Mouse (Mus musculus) embryonic facial prominence, embryonic 15.5 days (tissue): ENCODE data around the gene Olfr412. TPM values are rescaled to one million over a fixed set of nuclear protein-coding genes. Genes with fewer than 3 reads are reported as not detected.

Source experiments
- ATAC-seq: fragments of 200-750 bp; cut with Nextera tagmentation; 2 replicates; pipeline ENCODE4 v1.8.0; 2017; ENCODE audit warnings: low read depth, moderate TSS enrichment; ENCODE audit not compliant: insufficient number of reproducible peaks, low FRiP score, low TSS enrichment
- H3K27ac ChIP-seq: fragments of 300-500 bp; sonication (generic); replicated peaks from 2 replicates; pipeline ENCODE4 v1.5.1; 2015; ENCODE audit warnings: mild to moderate bottlenecking, inconsistent platforms
- H3K27me3 ChIP-seq: fragments of 300-500 bp; sonication (generic); 2 replicates; pipeline ENCODE4 v1.6.1; 2015; ENCODE audit warnings: inconsistent platforms
- H3K36me3 ChIP-seq: fragments of 300-500 bp; sonication (generic); 2 replicates; pipeline ENCODE4 v1.6.1; 2015; ENCODE audit warnings: mild to moderate bottlenecking, inconsistent platforms
- H3K4me1 ChIP-seq: fragments of 300-500 bp; sonication (generic); 2 replicates; pipeline ENCODE4 v1.6.1; 2015; ENCODE audit warnings: inconsistent platforms
- H3K4me2 ChIP-seq: fragments of 300-500 bp; sonication (generic); replicated peaks from 2 replicates; pipeline ENCODE4 v1.6.1; 2015; ENCODE audit warnings: mild to moderate bottlenecking, inconsistent platforms
- H3K4me3 ChIP-seq: fragments of 300-500 bp; sonication (generic); replicated peaks from 2 replicates; pipeline ENCODE4 v1.5.1; 2015; ENCODE audit warnings: mild to moderate bottlenecking, inconsistent platforms
- H3K9ac ChIP-seq: fragments of 300-500 bp; sonication (generic); 2 replicates; pipeline ENCODE4 v1.6.1; 2015; ENCODE audit warnings: inconsistent platforms
- H3K9me3 ChIP-seq: fragments of 300-500 bp; sonication (generic); replicated peaks from 2 replicates; pipeline ENCODE4 v1.6.1; 2016; ENCODE audit warnings: inconsistent platforms
- WGBS: fragments of 180-500 bp; shearing (Covaris S2); methylation state at CpG from one replicate; pipeline ENCODE4 v1.1.7; 2015; 5-methylcytosine and 5-hydroxymethylcytosine counted together
- polyA plus RNA-seq: library from polyadenylated mRNA; unstranded; fragments of >200 nt; fragmentation: Nextera tagmentation; extraction: Ambion mirVana; gene quantifications from 2 replicates; pipeline ENCODE4 v1.2.1, GENCODE M21; 2015

Olfr412 gene
- polyA plus RNA-seq, 1 experiment from 2014 or later = not detected

DNA sequence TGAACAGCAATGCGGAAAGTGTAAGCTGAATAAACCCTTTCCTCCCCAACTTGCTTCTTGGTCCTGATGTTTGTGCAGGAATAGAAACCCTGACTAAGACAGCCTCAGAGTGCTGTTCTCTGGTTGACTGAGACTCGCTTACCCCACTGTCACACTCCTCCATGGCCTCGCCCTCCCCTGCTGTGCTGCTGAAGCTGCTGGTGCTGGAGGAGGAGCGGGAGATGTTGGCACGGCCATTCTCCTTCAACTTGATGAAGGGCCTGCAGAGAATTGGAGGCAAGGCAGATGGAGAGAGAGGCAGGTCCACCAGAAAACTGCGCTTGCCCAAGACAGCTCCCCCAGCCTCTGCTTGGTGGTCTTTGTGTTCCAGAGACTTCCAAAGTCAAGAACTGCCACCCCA lies 31.0 kb downstream of the Olfr412 start:
- no peak overlapping the region for H3K9ac ChIP-seq
- WGBS = 77% methylated on average over 6 of the region's 6 CpGs
- H3K27ac ChIP-seq = no peak overlapping the region
- H3K36me3 ChIP-seq = no peaks in the 10 kb centered on the region
- no peaks in the 10 kb centered on the region for H3K27me3 ChIP-seq
- H3K4me2 ChIP-seq = no peak overlapping the region
- H3K9me3 ChIP-seq = no peaks in the 10 kb centered on the region
- no peak overlapping the region for H3K4me3 ChIP-seq
- no peaks in the 10 kb centered on the region for H3K4me1 ChIP-seq
- no peak for ATAC-seq

DNA sequence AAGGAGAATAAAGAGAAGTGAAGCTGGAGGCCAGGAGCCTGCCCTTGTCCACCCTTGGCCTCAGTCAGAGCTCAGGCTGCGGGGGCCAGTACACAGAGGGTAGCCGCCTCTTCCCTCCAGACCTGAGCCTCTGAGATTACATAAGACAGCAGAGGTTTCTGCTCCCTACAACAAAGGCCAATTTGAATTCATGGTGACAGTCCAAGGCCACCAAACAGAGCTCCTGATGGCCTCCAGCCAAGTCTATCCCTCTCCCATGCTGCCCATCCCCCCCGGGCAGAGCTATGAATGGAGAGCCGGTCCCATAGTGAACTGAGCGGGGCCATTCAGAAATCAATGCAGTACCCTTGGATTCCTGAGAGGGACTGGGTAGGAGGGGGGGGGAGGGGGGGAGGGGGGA lies 31.6 kb downstream of the Olfr412 start:
- Histone ChIP-seq H3K4me1 (no peaks in the 10 kb centered on the region), H3K27me3 (no peaks in the 10 kb centered on the region), H3K4me2 (no peak overlapping the region), H3K36me3 (no peaks in the 10 kb centered on the region), H3K9me3 (no peaks in the 10 kb centered on the region), H3K27ac (no peak overlapping the region), H3K9ac (no peak overlapping the region), H3K4me3 (no peak overlapping the region)
- ATAC-seq = 0 out of 2 replicates have a peak, but pooled peaks have one; percentile 25
- WGBS = 79% methylated on average over 5 of the region's 5 CpGs

GRCm38 (mm10) chr11:74395583-74395982 lies 33.7 kb downstream of the Olfr412 start:
- 78% methylated on average over 18 of the region's 18 CpGs for WGBS
- Histone ChIP-seq H3K4me2 (no peak overlapping the region), H3K9ac (no peak overlapping the region), H3K9me3 (no peaks in the 10 kb centered on the region), H3K36me3 (no peaks in the 10 kb centered on the region), H3K4me3 (no peak overlapping the region), H3K27ac (no peak overlapping the region), H3K4me1 (no peaks in the 10 kb centered on the region), H3K27me3 (no peaks in the 10 kb centered on the region)
- ATAC-seq = no peak

- no peak overlapping the region for H3K4me2 ChIP-seq
- 37% methylated on average over 2 of the region's 2 CpGs for WGBS
- H3K4me3 ChIP-seq = no peak overlapping the region
- no peak overlapping the region for H3K27ac ChIP-seq
- no peaks in the 10 kb centered on the region for H3K36me3 ChIP-seq
- H3K4me1 ChIP-seq = no peaks in the 10 kb centered on the region
- no peaks in the 10 kb centered on the region for H3K27me3 ChIP-seq
- ATAC-seq = no peak
- H3K9me3 ChIP-seq = no peaks in the 10 kb centered on the region
- no peak overlapping the region for H3K9ac ChIP-seq
Measured at GRCm38 (mm10) chr11:74402126-74402525, 40.3 kb downstream of the Olfr412 start.

GRCm38 (mm10) chr11:74404216-74404615 lies 42.3 kb downstream of the Olfr412 start:
- Histone ChIP-seq H3K4me3 (no peak overlapping the region), H3K27ac (no peak overlapping the region), H3K27me3 (no peaks in the 10 kb centered on the region), H3K4me2 (no peak overlapping the region), H3K9ac (no peak overlapping the region), H3K36me3 (no peaks in the 10 kb centered on the region), H3K9me3 (no peaks in the 10 kb centered on the region), H3K4me1 (peaks cover 9% of the 10 kb centered on the region)
- 53% methylated on average over 2 of the region's 2 CpGs for WGBS
- ATAC-seq = no peak

DNA sequence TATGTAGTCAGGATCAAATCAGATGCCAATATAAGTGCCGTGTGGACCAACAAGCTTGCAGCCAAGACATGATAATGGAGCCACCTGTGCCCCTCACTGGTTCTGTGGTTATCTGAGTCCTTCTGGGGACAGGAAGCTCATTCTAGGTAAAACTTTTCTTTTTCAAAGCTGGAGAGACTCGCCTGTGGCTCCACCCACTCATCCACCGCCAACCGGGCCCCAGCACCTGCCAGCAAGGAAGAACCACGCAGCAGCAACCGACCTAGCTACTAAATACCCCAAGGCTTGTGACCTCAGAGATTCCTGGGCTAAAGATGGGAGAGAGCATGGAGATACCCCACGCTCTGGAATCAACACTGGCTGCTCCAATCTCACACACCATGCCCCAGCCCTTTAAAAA lies 43.3 kb downstream of the Olfr412 start:
- Histone ChIP-seq H3K27ac (no peak overlapping the region), H3K4me2 (no peak overlapping the region), H3K9ac (no peak overlapping the region), H3K4me1 (peaks cover 18% of the 10 kb centered on the region), H3K4me3 (no peak overlapping the region), H3K36me3 (no peaks in the 10 kb centered on the region), H3K9me3 (no peaks in the 10 kb centered on the region), H3K27me3 (no peaks in the 10 kb centered on the region)
- no peak for ATAC-seq
- 61% methylated on average over 7 of the region's 7 CpGs for WGBS

DNA sequence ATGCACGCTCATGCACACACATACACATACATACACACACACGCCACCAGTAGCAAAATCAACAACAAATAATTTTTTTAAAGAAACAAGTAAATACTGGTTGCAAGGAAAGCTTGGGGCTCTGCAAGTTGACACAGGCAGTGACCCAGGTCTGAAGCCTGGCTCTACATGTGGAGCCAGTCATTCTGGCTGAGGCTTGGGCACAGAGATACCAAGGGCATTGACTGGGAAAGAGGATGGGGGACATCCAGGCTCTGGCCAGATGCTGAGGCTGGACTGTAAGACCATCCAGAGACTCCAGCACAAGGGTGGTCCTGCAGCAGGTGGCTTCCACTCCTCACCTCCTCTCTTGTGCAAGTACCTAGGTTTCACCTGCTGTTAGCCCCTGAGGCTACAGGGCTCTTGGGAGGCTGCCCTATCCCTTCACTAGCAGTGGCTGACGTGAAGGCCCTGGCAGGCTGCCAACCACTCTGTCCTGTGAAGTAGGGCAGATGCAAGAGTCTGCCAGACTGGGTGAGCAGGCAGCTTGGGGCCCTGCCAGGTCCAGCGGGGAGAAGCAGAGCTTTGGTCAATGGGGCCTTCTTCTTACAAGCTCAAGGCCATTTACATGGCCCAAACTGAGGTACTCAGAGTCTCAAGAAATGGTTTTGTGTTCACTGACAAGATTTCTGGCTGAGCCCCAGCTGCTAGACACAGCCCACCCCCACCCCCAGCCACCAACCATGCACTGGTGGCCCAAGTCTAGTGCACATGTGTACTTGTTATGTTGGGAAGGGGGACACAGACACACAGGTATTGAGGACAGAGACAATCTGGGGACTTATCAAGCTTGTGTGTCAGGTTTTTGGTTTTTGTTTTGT lies 46.9 kb downstream of the Olfr412 start:
- Histone ChIP-seq H3K4me1 (peaks cover 23% of the 10 kb centered on the region), H3K9ac (no peak overlapping the region), H3K27me3 (no peaks in the 10 kb centered on the region), H3K4me2 (no peak overlapping the region), H3K9me3 (no peaks in the 10 kb centered on the region), H3K36me3 (no peaks in the 10 kb centered on the region), H3K27ac (peak overlapping the region; percentile 22; the same call in 1 of the 2 replicates), H3K4me3 (no peak overlapping the region)
- ATAC-seq = peak; percentile 48; the same call in 1 of the 2 replicates
- 50% methylated on average over 4 of the region's 4 CpGs for WGBS

GRCm38 (mm10) chr11:74409447-74409754 lies 47.5 kb downstream of the Olfr412 start:
- ATAC-seq = no peak
- WGBS = 49% methylated on average over 5 of the region's 5 CpGs
- Histone ChIP-seq H3K27ac (no peak overlapping the region; the same call in 1 of the 2 replicates), H3K4me3 (no peak overlapping the region), H3K9me3 (no peaks in the 10 kb centered on the region), H3K27me3 (no peaks in the 10 kb centered on the region), H3K9ac (no peak overlapping the region), H3K4me2 (no peak overlapping the region), H3K36me3 (no peaks in the 10 kb centered on the region), H3K4me1 (peaks cover 23% of the 10 kb centered on the region)

- H3K4me3 ChIP-seq = no peak overlapping the region
- peaks cover 23% of the 10 kb centered on the region for H3K4me1 ChIP-seq
- no peaks in the 10 kb centered on the region for H3K27me3 ChIP-seq
- H3K36me3 ChIP-seq = no peaks in the 10 kb centered on the region
- no peaks in the 10 kb centered on the region for H3K9me3 ChIP-seq
- H3K27ac ChIP-seq = no peak overlapping the region; the same call in 1 of the 2 replicates
- 45% methylated on average over 4 of the region's 4 CpGs for WGBS
- H3K9ac ChIP-seq = no peak overlapping the region
- ATAC-seq = peak; percentile 48; the same call in 1 of the 2 replicates
- no peak overlapping the region for H3K4me2 ChIP-seq
Measured at GRCm38 (mm10) chr11:74409757-74410174, 47.9 kb downstream of the Olfr412 start.

DNA sequence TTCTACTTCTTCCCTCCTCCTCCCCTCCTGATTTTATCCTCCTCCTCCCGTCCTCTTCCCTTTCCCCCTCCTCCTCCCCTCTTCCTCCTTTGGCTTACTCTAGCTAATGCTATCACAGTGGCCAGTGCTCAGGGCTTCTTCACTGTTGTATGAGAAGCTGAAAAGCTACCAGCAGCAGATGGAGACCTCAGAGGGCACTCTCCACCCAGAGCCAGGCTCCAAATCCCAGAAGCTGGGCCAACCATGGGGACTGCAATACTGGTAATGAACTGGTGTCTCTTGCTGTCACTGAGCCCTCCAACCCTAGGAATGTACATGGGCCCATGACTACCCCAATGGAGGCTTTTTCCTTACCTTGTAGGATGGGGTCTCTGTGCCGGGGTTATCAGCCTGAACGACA lies 50.1 kb downstream of the Olfr412 start:
- WGBS = 65% methylated on average over 3 of the region's 3 CpGs
- no peak for ATAC-seq
- H3K27ac ChIP-seq = no peak overlapping the region
- H3K9ac ChIP-seq = no peak overlapping the region
- no peaks in the 10 kb centered on the region for H3K36me3 ChIP-seq
- no peak overlapping the region for H3K4me3 ChIP-seq
- H3K4me2 ChIP-seq = no peak overlapping the region
- peaks cover 23% of the 10 kb centered on the region for H3K4me1 ChIP-seq
- no peaks in the 10 kb centered on the region for H3K9me3 ChIP-seq
- no peaks in the 10 kb centered on the region for H3K27me3 ChIP-seq

DNA sequence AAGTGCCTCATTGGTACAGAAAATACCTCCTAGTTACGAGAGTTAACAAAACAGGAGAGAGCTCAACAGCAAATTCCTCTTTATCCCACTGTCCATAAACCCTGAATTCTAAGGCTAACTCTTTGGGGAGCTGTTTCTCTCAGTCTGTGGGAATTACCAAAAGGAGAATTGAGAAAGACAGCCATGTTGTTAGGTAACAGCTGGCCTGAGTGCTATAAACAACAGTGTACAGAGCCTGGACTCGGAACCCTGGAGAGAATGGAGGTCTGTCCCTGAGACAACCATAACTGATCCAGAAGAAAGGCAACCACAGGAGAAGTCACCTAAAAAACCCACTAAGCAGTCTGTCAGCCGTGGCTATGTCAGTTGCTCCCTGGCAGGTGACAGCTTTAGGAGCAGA lies 50.6 kb downstream of the Olfr412 start:
- Histone ChIP-seq H3K9me3 (no peaks in the 10 kb centered on the region), H3K36me3 (no peaks in the 10 kb centered on the region), H3K27me3 (no peaks in the 10 kb centered on the region), H3K27ac (no peak overlapping the region), H3K4me2 (no peak overlapping the region), H3K4me3 (no peak overlapping the region), H3K4me1 (peaks cover 23% of the 10 kb centered on the region), H3K9ac (no peak overlapping the region)
- WGBS = 81% methylated on average over 3 of the region's 3 CpGs
- ATAC-seq = no peak

- ATAC-seq = no peak
- WGBS = 63% methylated on average over 3 of the region's 3 CpGs
- H3K4me3 ChIP-seq = no peak overlapping the region
Measured at GRCm38 (mm10) chr11:74413449-74413972, 51.6 kb downstream of the Olfr412 start.

More at GRCm38 (mm10) chr11:74413449-74413972, 51.6 kb downstream of the Olfr412 start:
- Histone ChIP-seq H3K4me1 (peaks cover 21% of the 10 kb centered on the region), H3K27ac (no peak overlapping the region), H3K27me3 (no peaks in the 10 kb centered on the region), H3K9me3 (no peaks in the 10 kb centered on the region), H3K36me3 (no peaks in the 10 kb centered on the region), H3K4me2 (no peak overlapping the region), H3K9ac (no peak overlapping the region)
